7 mouse cellular contexts compared by ENCODE assay signal in genomic region chr13:91636814-91637213, GRCm38 (mm10).
A peak's percentile ranks its signal among the peaks of the same experiment; 100 is the strongest.
DNase-seq lines count a peak whose midpoint lies in the region; ATAC-seq lines count a peak whose summit lies in the region.

No protein-coding gene starts in this region.

- peak; percentile 78 for DNase-seq in ZHBTc4 (ENCODE audit: low read depth, low spot score)
- DNase-seq in cerebellum, postnatal 14 days = peak; percentile 91 to 93
- peak; percentile 70 to 73 for DNase-seq in frontal cortex, postnatal 25 days (ENCODE audit: low spot score in 2 of 2)
- peak; percentile 88 for DNase-seq in intestine, embryonic 14.5 days (ENCODE audit: low spot score)
- peak; percentile 20 to 90 for DNase-seq in left cerebral cortex, adult 9 months (ENCODE audit: low spot score in 2 of 2)
- DNase-seq in right cerebral cortex, postnatal 36 days (ENCODE audit: low spot score in 2 of 2) = peak; percentile 69 to 70

- H3K27me3 ChIP-seq in intestine, embryonic 14.5 days (replicated peaks; ENCODE audit: control insufficient read depth, insufficient read depth, low read length) = no peaks in the 10 kb centered on the region

- no peaks in the 10 kb centered on the region for H3K36me3 ChIP-seq in intestine, embryonic 14.5 days (ENCODE audit: control insufficient read depth, insufficient read depth, low read length)

- no peak overlapping the region for H3K4me3 ChIP-seq in intestine, embryonic 14.5 days (ENCODE audit: low read depth, low read length)

- 0 out of 2 replicates have a peak, but pooled peaks cover 6% of the 10 kb centered on the region for H3K4me1 ChIP-seq in intestine, embryonic 14.5 days (replicated peaks; ENCODE audit: control insufficient read depth, insufficient read depth, low read length)

- H3K4me2 ChIP-seq in intestine, embryonic 14.5 days (ENCODE audit: low read length) = no peak overlapping the region

- peak; percentile 74; the same call in 1 of the 2 replicates for ATAC-seq in intestine, embryonic 14.5 days (replicated peaks; ENCODE audit: low FRiP score, low TSS enrichment, low read depth)
- ATAC-seq in megakaryocyte-erythroid progenitor cell, adult 5-6 weeks (replicated peaks; ENCODE audit: low FRiP score, low TSS enrichment, poor library complexity, severe bottlenecking) = peak; percentile 83

- H3K27ac ChIP-seq in intestine, embryonic 14.5 days (ENCODE audit: low read depth) = no peak overlapping the region

- no peaks in the 10 kb centered on the region for H3K9me3 ChIP-seq in intestine, embryonic 14.5 days (ENCODE audit: control insufficient read depth, low read length)

- H3K9ac ChIP-seq in intestine, embryonic 14.5 days (ENCODE audit: low read length) = no peak overlapping the region

- WGBS in intestine, embryonic 14.5 days = 20% methylated on average over 5 of the region's 5 CpGs
